Mouse (Mus musculus) E14TG2a.4 (cell line): ENCODE results near the gene Rpl34.

Experiments
- CTCF ChIP-seq: conservative IDR thresholded peaks from 2 replicates; pipeline ENCODE4 v1.5.1; 2014; ENCODE audit warnings: low read length
- POU5F1 ChIP-seq: IDR thresholded peaks from 2 replicates; pipeline ENCODE4 v1.6.1; 2014; ENCODE audit warnings: low read length, borderline replicate concordance

DNA sequence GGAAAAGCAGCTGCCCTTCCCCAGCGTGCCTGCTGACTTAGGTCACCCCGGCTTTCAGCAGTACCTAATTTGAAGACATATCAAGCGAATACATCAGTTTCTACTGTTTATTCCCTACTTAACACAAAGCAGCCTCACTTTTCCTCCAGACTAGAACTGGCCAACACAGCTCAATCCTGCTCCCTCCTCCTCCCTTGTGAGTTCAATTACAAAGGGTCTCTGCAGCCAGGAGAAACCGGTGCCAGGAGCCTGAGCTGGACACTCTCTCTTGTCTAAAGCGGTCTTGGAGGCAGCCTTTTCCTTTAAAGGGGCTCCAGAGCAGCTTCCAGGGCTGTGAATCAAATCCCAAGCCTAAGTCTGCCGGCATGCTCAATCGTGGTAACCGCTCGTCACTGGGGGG, 48.0 kb downstream of the Rpl34 start:
- TF ChIP-seq CTCF (no peak), POU5F1 (no peak)
